Mouse (Mus musculus) small intestine, adult 2 months (tissue): Measurements from ENCODE around the gene Scamp2.

Experiments used
- CTCF ChIP-seq: fragments of 200-500 bp; IDR thresholded peaks from 2 replicates; pipeline ENCODE4 v1.5.1; 2012; ENCODE audit warnings: low read depth, mild to moderate bottlenecking, control low read depth, inconsistent platforms, low read length, moderate library complexity, mixed read lengths; ENCODE audit not compliant: insufficient replicate concordance, insufficient read length; ENCODE audit errors: extremely low read depth
- POLR2A ChIP-seq: fragments of 200-500 bp; IDR thresholded peaks from 2 replicates; pipeline ENCODE4 v1.6.1; 2012; ENCODE audit warnings: low read depth, mild to moderate bottlenecking, control low read depth, inconsistent platforms, low read length, moderate library complexity

DNA sequence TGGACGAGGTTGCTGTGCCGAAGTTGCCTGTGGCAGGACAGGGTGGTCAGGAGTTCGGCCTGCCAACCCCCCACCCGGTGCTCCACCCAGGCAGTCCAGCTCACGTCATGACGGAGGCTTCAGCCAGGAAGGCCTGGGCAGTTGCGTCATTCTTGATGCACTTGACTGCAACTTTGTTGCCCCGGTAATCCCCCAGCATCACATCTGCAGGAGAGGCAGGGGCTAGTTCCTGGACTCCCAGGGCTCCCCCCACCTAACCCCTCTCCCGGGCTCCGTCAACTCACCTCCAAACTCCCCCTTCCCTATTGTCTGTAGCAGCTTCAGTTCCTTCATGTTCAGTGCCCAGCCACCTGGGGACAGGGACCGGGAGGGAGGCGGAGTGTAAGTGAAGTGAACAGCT, 68.0 kb downstream of the Scamp2 start:
- TF ChIP-seq POLR2A (no peak), CTCF (no peak)
